In the genomic region with DNA sequence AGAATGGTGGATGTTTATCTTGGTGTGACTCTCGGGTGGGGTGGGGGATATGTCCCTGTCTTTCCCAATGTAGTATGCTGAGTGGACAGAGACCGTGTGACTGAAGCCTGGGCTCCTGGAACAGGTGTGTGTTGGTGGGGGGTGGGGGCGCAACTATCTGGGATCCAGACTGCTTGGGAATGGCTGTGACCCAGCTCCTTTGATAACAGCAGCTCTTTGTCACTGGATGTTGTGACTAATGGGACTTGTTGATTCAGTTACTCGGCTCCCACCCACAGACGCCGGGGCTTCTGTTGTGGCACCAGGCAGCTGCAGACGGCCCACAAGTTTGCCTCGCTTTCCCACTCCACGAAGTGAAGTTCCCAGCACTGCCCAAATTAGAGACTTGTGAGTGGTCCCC, we compare ENCODE assay signal across 27 mouse cellular contexts. TPM values are rescaled to one million over a fixed set of nuclear protein-coding genes. Genes with fewer than 3 reads are reported as not detected.
DNase-seq lines count a peak whose midpoint lies in the region; ATAC-seq and TF ChIP-seq lines count a peak whose summit lies in the region.
"Had no signal": no experiment of that assay in that cellular context is flagged by ENCODE, and none has a peak within 500 bp of the region (broad histone marks: within the 10 kb centered on the region; RNA-seq: fewer than 3 reads in every experiment).

No protein-coding gene starts in this region.

- no peak overlapping the region for H3K4me2 ChIP-seq in liver, postnatal 0 days (ENCODE audit: low read depth, low read length)
- H3K4me2 ChIP-seq in stomach, embryonic 15.5 days: peak overlapping the region; percentile 13; the same call in 1 of the 2 replicates
- H3K4me2 ChIP-seq: hindbrain, embryonic 12.5 days; kidney, embryonic 15.5 days; limb, embryonic 13.5 days; liver, embryonic 13.5 days; lung, embryonic 14.5 days; midbrain, embryonic 13.5 days had no signal

- TF ChIP-seq CTCF in liver, postnatal 0 days (IDR thresholded peaks at IDR 0.05; ENCODE audit: low read depth): no peak

- peak; percentile 31 for DNase-seq in layer of hippocampus, adult 9-11 months
- no peak for DNase-seq in layer of hippocampus, postnatal 14 days (ENCODE audit: low spot score in 2 of 2)
- DNase-seq in liver, postnatal 0 days: no peak
- no peak for DNase-seq in liver
- peak; percentile 49 for DNase-seq in Muller cell, postnatal 12 days (ENCODE audit: inconsistent ontology term)
- DNase-seq: adrenal gland, postnatal 10 days; B cell, adult 2 months; cerebellum, adult 8-10 months; cerebellum, postnatal 36 days; gastrocnemius, postnatal 25 days; heart, adult 2 months; kidney, adult 11 months; kidney, postnatal 36 days; liver, embryonic 13.5 days; lung, embryonic 14.5 days; lung, postnatal 36 days; spleen, adult 18-20 months; thymus, postnatal 36 days had no signal

- ATAC-seq in liver, postnatal 0 days: peak; percentile 20; the same call in 1 of the 2 replicates
- ATAC-seq in stomach, embryonic 15.5 days (ENCODE audit: insufficient read depth, low FRiP score, low read depth): 0 out of 2 replicates have a peak, but pooled peaks have one; percentile 15
- ATAC-seq in erythroblast, adult 5-6 weeks (replicated peaks; ENCODE audit: low FRiP score, poor library complexity, severe bottlenecking): no peak
- ATAC-seq: forebrain, embryonic 16.5 days; midbrain, embryonic 13.5 days had no signal

- TF ChIP-seq EP300 in liver, postnatal 0 days (IDR thresholded peaks at IDR 0.05; ENCODE audit: low read depth): no peak

- WGBS in liver, postnatal 0 days (ENCODE audit: insufficient replicate concordance): 64% methylated on average over 9 of the region's 9 CpGs
- WGBS in stomach, embryonic 15.5 days: 58% methylated on average over 9 of the region's 9 CpGs

- no peaks in the 10 kb centered on the region for H3K36me3 ChIP-seq in liver, postnatal 0 days (replicated peaks; ENCODE audit: insufficient read depth, low read length)
- H3K36me3 ChIP-seq in stomach, embryonic 15.5 days: no peaks in the 10 kb centered on the region
- H3K36me3 ChIP-seq: hindbrain, embryonic 12.5 days; kidney, embryonic 15.5 days; liver, embryonic 13.5 days; midbrain, embryonic 13.5 days had no signal

- H3K27ac ChIP-seq in liver, postnatal 0 days (ENCODE audit: low read depth): no peak overlapping the region
- peak overlapping the region; percentile 71; the same call in 1 of the 2 replicates for H3K27ac ChIP-seq in stomach, embryonic 15.5 days
- H3K27ac ChIP-seq: forebrain, embryonic 10.5 days; heart, adult 2 months; hindbrain, embryonic 12.5 days; kidney, embryonic 15.5 days; limb, embryonic 13.5 days; liver, embryonic 13.5 days; midbrain, embryonic 13.5 days had no signal

- no peak overlapping the region for H3K9ac ChIP-seq in liver, postnatal 0 days (replicated peaks)
- no peak overlapping the region for H3K9ac ChIP-seq in stomach, embryonic 15.5 days
- H3K9ac ChIP-seq: hindbrain, embryonic 12.5 days; kidney, embryonic 15.5 days; limb, embryonic 13.5 days; liver, embryonic 13.5 days; lung, embryonic 14.5 days; midbrain, embryonic 13.5 days had no signal

- H3K4me3 ChIP-seq in liver, postnatal 0 days (ENCODE audit: low read depth, low read length): no peak overlapping the region
- H3K4me3 ChIP-seq in stomach, embryonic 15.5 days (replicated peaks): no peak overlapping the region
- H3K4me3 ChIP-seq: forebrain, embryonic 10.5 days; heart, adult 2 months; hindbrain, embryonic 12.5 days; kidney, embryonic 15.5 days; limb, embryonic 13.5 days; liver, embryonic 13.5 days; megakaryocyte, embryonic 14.5 days; midbrain, embryonic 13.5 days had no signal

- no peaks in the 10 kb centered on the region for H3K9me3 ChIP-seq in liver, postnatal 0 days (ENCODE audit: low read length)
- no peaks in the 10 kb centered on the region for H3K9me3 ChIP-seq in stomach, embryonic 15.5 days
- H3K9me3 ChIP-seq: forebrain, embryonic 10.5 days; hindbrain, embryonic 12.5 days; kidney, embryonic 15.5 days; limb, embryonic 13.5 days; liver, embryonic 13.5 days; megakaryocyte, embryonic 14.5 days; midbrain, embryonic 13.5 days had no signal

- H3K27me3 ChIP-seq in liver, postnatal 0 days (ENCODE audit: insufficient read depth, low read length): no peaks in the 10 kb centered on the region
- no peaks in the 10 kb centered on the region for H3K27me3 ChIP-seq in stomach, embryonic 15.5 days (replicated peaks)
- H3K27me3 ChIP-seq: hindbrain, embryonic 12.5 days; kidney, embryonic 15.5 days; limb, embryonic 13.5 days; liver, embryonic 13.5 days; midbrain, embryonic 13.5 days had no signal

- H3K4me1 ChIP-seq in liver, postnatal 0 days (ENCODE audit: insufficient read depth): peaks cover 44% of the 10 kb centered on the region
- peaks cover 65% of the 10 kb centered on the region for H3K4me1 ChIP-seq in stomach, embryonic 15.5 days

RNA-seq across cellular contexts. Expression of a gene that starts 13.1 kb away (rescaled TPM):
- 1 to 10 TPM; 1.6 to 3.2 TPM for total RNA-seq in layer of hippocampus, postnatal 14 days (2021)
- 101 and 116 TPM in 2 replicates for polyA plus RNA-seq in liver, postnatal 0 days (2015; fragmentation: Nextera tagmentation; extraction: Ambion mirVana)
- 131 and 142 TPM in 2 replicates for polyA plus RNA-seq in stomach, embryonic 15.5 days (2015; fragmentation: Nextera tagmentation; extraction: Ambion mirVana)
- 1.2 TPM in 1 of 2 replicates, not detected in the other for total RNA-seq in erythroblast, adult 5-6 weeks (2015; ENCODE audit: low replicate concordance)
- total RNA-seq in erythroblast, adult 5-6 weeks (2017; ENCODE audit: low replicate concordance): 0.98 TPM in 1 of 2 replicates, not detected in the other

Comparison
In these comparisons a context has a peak if more than half of its experiments do, and no peak if none do; other contexts are left out.
1. DNase-seq: peak in layer of hippocampus, adult 9-11 months (single experiment) and Muller cell, postnatal 12 days (single experiment); none in layer of hippocampus, postnatal 14 days (0 of 2), liver, postnatal 0 days (single experiment) and liver (single experiment).